Mouse (Mus musculus) CH12F3 (cell line): ENCODE measurements around the gene Tmem182.

Experiments used
- in situ Hi-C: fragments of 300-500 bp; cut with MboI; formaldehyde crosslinking; loops from 2 replicates; pipeline ENCODE4 v1.14.3; 2020; ENCODE audit warnings: low sequenced_read_pairs

Tmem182 gene

GRCm38 (mm10) chr1:40797348-40797747, 8.1 kb upstream of the Tmem182 start:
- in situ Hi-C loops, result no loop called here

GRCm38 (mm10) chr1:40799121-40799520, 6.3 kb upstream of the Tmem182 start:
- in situ Hi-C loops, result no loop called here

- in situ Hi-C loops, result no loop called here
These were observed 4.5 kb upstream of the Tmem182 start for GRCm38 (mm10) chr1:40800908-40801307.

- in situ Hi-C loops, result no loop called here
These were observed 2.6 kb upstream of the Tmem182 start for GRCm38 (mm10) chr1:40802759-40803158.

GRCm38 (mm10) chr1:40804118-40804517, 1.3 kb upstream of the Tmem182 start:
- in situ Hi-C loops, result no loop called here

GRCm38 (mm10) chr1:40805891-40806290, 490 bp downstream of the Tmem182 start:
- in situ Hi-C loops, result no loop called here

GRCm38 (mm10) chr1:40808643-40809042, 3.2 kb downstream of the Tmem182 start:
- in situ Hi-C loops, result no loop called here

GRCm38 (mm10) chr1:40815071-40815845, 9.9 kb downstream of the Tmem182 start:
- in situ Hi-C loops, result no loop called here

- in situ Hi-C loops, result no loop called here
These were observed 19.1 kb downstream of the Tmem182 start for GRCm38 (mm10) chr1:40824517-40824916.

- in situ Hi-C loops, result no loop called here
These were observed 19.5 kb downstream of the Tmem182 start for GRCm38 (mm10) chr1:40824936-40825335.

GRCm38 (mm10) chr1:40825826-40826225, 20.4 kb downstream of the Tmem182 start:
- in situ Hi-C loops, result no loop called here

- in situ Hi-C loops, result no loop called here
These were observed 24.0 kb downstream of the Tmem182 start for GRCm38 (mm10) chr1:40829213-40829914.

GRCm38 (mm10) chr1:40830712-40831507, 25.5 kb downstream of the Tmem182 start:
- in situ Hi-C loops, result no loop called here

- in situ Hi-C loops, result no loop called here
These were observed 30.1 kb downstream of the Tmem182 start for GRCm38 (mm10) chr1:40835468-40835867.

GRCm38 (mm10) chr1:40840605-40841004, 35.2 kb downstream of the Tmem182 start:
- in situ Hi-C loops, result no loop called here

- in situ Hi-C loops, result no loop called here
These were observed 35.8 kb downstream of the Tmem182 start for GRCm38 (mm10) chr1:40841032-40841761.

- in situ Hi-C loops, result no loop called here
These were observed 39.2 kb downstream of the Tmem182 start for GRCm38 (mm10) chr1:40844616-40845015.

- in situ Hi-C loops, result no loop called here
These were observed 42.0 kb downstream of the Tmem182 start for GRCm38 (mm10) chr1:40847196-40847938.

- in situ Hi-C loops, result no loop called here
These were observed 45.9 kb downstream of the Tmem182 start for GRCm38 (mm10) chr1:40851286-40851685.

- in situ Hi-C loops, result no loop called here
These were observed 49.9 kb downstream of the Tmem182 start for GRCm38 (mm10) chr1:40855268-40855667.
